Mouse (Mus musculus): ENCODE results near the gene Scd2. TPM values are rescaled to one million over a fixed set of nuclear protein-coding genes. Genes with fewer than 3 reads are reported as not detected.
"Not testable (repeated sequence)": the region's sequence is repeated elsewhere in the genome, so short reads cannot be mapped to it uniquely, and the experiment has no call there.

Gene Scd2
- total RNA-seq, 2 experiments from 2014 or later = 585 to 640 TPM

- intact Hi-C loops (cut with DNase I) = loop anchor here (1.0 kb wide), 1 partner anchor 27 kb away; no protein-coding TSS in a partner anchor
- peak; percentile 87 to 93 for DNase-seq (ENCODE audit: low spot score in 2 of 2)
Observed at GRCm38 (mm10) chr19:44266824-44267498, 26.5 kb upstream of the Scd2 start.

- peak in 1 of 2 experiments; percentile 16 for DNase-seq (ENCODE audit: low spot score in 2 of 2)
Observed at GRCm38 (mm10) chr19:44267499-44268002, 25.9 kb upstream of the Scd2 start.

GRCm38 (mm10) chr19:44273711-44274110 is 19.8 kb upstream of the Scd2 start:
- DNase-seq (ENCODE audit: low spot score in 2 of 2) = peak in 1 of 2 experiments; percentile 41

More at GRCm38 (mm10) chr19:44267499-44268002, 25.9 kb upstream of the Scd2 start:
- intact Hi-C loops (cut with DNase I) = loop anchor here (1.0 kb wide), 1 partner anchor 27 kb away; no protein-coding TSS in a partner anchor

GRCm38 (mm10) chr19:44274452-44274851 is 19.0 kb upstream of the Scd2 start:
- intact Hi-C loops (cut with DNase I) = no loop called here
- no peak for DNase-seq (ENCODE audit: low spot score in 2 of 2)

More at GRCm38 (mm10) chr19:44273711-44274110, 19.8 kb upstream of the Scd2 start:
- intact Hi-C loops (cut with DNase I) = no loop called here

GRCm38 (mm10) chr19:44275418-44275817 is 18.1 kb upstream of the Scd2 start:
- intact Hi-C loops (cut with DNase I) = no loop called here
- no peak for DNase-seq (ENCODE audit: low spot score in 2 of 2)

GRCm38 (mm10) chr19:44276861-44277260 is 16.6 kb upstream of the Scd2 start:
- peak in 1 of 2 experiments; percentile 43 for DNase-seq (ENCODE audit: low spot score in 2 of 2)
- intact Hi-C loops (cut with DNase I) = no loop called here

DNA sequence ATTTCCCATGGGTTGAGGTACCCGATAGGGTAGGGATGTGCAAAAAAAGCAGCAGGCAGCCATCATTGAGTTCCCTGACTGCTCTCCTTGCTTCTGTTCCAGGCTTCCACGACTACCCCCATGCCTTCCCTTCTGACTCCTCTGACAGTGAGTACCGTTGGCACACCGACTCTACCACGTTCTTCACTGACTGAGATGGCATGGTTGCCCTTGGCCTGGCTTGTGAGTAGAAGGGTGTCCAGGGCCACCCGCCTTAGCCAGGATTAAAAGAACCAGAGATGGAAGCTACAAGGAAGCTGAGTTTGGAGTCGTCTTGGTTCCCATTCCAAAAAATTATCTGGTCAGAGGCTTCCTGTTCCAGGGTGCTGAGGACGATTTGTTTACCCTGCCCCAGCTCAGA is 15.5 kb upstream of the Scd2 start:
- intact Hi-C loops (cut with DNase I) = no loop called here
- DNase-seq (ENCODE audit: low spot score in 2 of 2) = no peak

- intact Hi-C loops (cut with DNase I) = no loop called here
- peak in 1 of 2 experiments; percentile 31 for DNase-seq (ENCODE audit: low spot score in 2 of 2)
Observed at GRCm38 (mm10) chr19:44280755-44281154, 12.7 kb upstream of the Scd2 start.

DNA sequence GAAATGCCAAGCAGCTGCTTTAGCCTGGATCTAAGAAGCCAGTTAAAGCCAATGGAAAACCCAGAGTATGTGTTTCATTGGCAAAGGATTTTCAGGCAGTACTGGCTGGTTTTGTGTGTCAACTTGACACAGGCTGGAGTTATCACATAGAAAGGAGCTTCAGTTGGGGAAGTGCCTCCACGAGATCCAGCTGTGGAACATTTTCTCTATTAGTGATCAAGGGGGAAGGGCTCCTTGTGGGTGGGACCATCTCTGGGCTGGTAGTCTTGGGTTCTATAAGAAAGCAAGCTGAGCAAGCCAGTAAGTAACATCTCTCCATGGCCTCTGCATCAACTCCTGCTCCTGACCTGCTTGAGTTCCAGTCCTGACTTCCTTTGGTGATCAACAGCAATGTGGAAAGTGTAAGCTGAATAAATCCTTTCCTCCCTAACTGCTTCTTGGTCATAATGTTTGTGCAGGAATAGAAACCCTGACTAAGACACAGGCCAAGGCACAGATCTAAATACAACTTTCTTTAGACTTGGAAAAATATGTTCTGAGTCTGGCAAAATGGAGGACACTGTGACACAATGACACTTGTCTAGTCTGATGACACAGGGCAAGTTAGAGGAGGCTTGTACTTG is 11.5 kb upstream of the Scd2 start:
- intact Hi-C loops (cut with DNase I); DNase-seq (ENCODE audit: low spot score in 2 of 2): not testable (repeated sequence)

- no peak for DNase-seq (ENCODE audit: low spot score in 2 of 2)
- intact Hi-C loops (cut with DNase I) = no loop called here
Observed at GRCm38 (mm10) chr19:44282534-44283156, 10.8 kb upstream of the Scd2 start.

DNA sequence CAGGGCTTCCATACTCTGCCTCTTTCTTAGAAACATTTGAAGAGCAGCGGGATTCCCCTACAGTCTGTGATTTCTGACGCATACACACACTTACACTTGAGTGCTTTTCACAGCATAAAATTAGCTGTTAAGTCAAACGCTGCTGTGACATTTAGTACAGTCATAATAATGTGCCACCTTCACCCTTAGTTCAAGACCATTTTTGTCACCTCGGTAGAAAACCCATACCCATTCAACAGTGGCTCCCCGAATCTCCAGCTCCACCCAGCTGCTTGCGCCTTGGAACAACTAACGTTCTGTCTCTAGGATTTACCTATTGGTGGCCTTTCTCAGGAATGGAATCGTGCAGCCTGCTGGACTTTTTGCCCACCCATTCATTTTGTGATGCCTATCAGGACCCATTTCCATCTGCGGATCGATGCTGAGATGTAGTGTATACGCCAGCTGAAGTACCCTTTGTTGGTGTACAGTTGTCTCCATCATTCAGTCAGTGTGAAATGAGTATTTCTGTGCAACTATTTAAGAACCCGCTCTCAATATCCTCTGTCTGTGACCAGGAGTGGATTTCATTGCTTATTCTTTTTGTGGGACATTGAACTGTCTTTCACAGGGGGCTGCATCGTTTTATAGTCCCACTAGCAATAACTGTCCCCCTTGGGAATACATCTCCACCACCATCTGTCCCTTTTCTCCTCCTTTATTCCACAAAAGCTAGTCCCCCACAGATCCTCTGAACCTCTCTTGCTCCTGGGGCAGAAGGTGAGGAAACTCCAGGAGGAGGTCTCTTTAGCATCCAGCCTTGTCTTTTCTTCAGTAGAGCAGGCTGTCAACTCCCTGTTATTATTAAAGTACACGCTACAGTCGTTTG is 10.1 kb upstream of the Scd2 start:
- no peak for DNase-seq (ENCODE audit: low spot score in 2 of 2)
- intact Hi-C loops (cut with DNase I) = loop anchor here (1.0 kb wide), 2 partner anchors 10 to 49 kb away; partner anchors contain the start of gene Scd2

GRCm38 (mm10) chr19:44284025-44284695 is 9.3 kb upstream of the Scd2 start:
- peak; percentile 92 to 96 for DNase-seq (ENCODE audit: low spot score in 2 of 2)
- intact Hi-C loops (cut with DNase I) = loop anchor here (1.0 kb wide), 2 partner anchors 9 to 48 kb away; partner anchors contain the start of gene Scd2

GRCm38 (mm10) chr19:44284723-44285122 is 8.8 kb upstream of the Scd2 start:
- intact Hi-C loops (cut with DNase I) = loop anchor here (1.0 kb wide), 2 partner anchors 9 to 48 kb away; partner anchors contain the start of gene Scd2
- peak in 1 of 2 experiments; percentile 56 for DNase-seq (ENCODE audit: low spot score in 2 of 2)

GRCm38 (mm10) chr19:44285554-44285953 is 7.9 kb upstream of the Scd2 start:
- intact Hi-C loops (cut with DNase I) = no loop called here

DNA sequence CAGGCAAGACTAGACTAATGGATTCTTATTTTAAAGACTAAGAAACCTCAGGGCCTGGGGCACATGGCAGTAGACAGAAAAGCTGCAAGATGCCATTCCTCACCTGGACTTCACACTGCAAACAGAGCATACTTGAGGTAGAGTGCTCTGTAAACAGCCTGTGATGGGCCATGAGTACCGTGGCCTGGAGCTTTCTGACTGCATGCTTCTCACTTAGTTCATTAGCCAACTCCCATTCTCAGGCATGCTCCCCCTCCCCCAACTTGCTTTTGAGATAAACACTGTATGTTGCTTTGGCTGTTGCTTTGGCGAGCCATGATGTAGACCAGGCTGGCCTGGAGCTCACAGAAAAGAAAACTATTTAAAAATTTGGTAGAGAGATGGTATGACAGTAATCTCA is 7.4 kb upstream of the Scd2 start:
- no peak for DNase-seq (ENCODE audit: low spot score in 2 of 2)
- intact Hi-C loops (cut with DNase I) = no loop called here

More at GRCm38 (mm10) chr19:44285554-44285953, 7.9 kb upstream of the Scd2 start:
- DNase-seq (ENCODE audit: low spot score in 2 of 2) = no peak

GRCm38 (mm10) chr19:44287415-44288110 is 5.9 kb upstream of the Scd2 start:
- intact Hi-C loops (cut with DNase I) = no loop called here
- DNase-seq (ENCODE audit: low spot score in 2 of 2) = no peak

- DNase-seq (ENCODE audit: low spot score in 2 of 2) = no peak
- intact Hi-C loops (cut with DNase I) = no loop called here
Observed at GRCm38 (mm10) chr19:44292083-44292482, 1.4 kb upstream of the Scd2 start.

DNA sequence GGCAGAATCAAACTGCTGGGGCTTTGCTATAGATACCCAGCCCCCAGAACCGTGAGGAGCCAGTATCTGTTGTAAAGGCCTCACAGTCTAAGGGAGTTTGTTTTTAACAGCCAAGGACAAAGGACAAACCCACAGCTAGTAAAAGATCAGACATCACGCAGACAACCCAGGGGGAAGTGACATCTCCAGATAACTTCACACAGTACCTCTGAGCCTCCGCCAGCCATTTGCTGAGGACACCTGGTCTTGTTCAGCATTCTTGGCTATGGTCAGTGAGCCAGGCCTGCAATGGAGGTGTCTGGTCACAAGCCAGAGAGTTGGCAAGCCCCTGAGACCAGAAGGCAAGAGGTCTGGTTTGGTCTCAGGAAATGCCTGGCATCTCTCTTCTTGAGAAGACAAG is 991 bp upstream of the Scd2 start:
- DNase-seq (ENCODE audit: low spot score in 2 of 2) = no peak
- intact Hi-C loops (cut with DNase I) = no loop called here

All from left cerebral cortex, postnatal 25 days (tissue).